Mouse (Mus musculus) neural tube, embryonic 12.5 days (tissue): ENCODE results near the gene Crtc1. TPM values are rescaled to one million over a fixed set of nuclear protein-coding genes. Genes with fewer than 3 reads are reported as not detected.
A peak's percentile ranks its signal among the peaks of the same experiment; 100 is the strongest.

Experiments
- ATAC-seq: fragments of 200-750 bp; cut with Nextera tagmentation; 2 replicates; pipeline ENCODE4 v1.8.0; 2017; ENCODE audit warnings: low read depth, mild to moderate bottlenecking, moderate TSS enrichment, moderate library complexity; ENCODE audit not compliant: low FRiP score
- H3K27ac ChIP-seq: fragments of 300-500 bp; sonication (generic); 2 replicates; pipeline ENCODE4 v1.5.1; 2016
- H3K27me3 ChIP-seq: fragments of 300-500 bp; sonication (generic); replicated peaks from 2 replicates; pipeline ENCODE4 v1.6.1; 2016; ENCODE audit warnings: mild to moderate bottlenecking
- H3K36me3 ChIP-seq: fragments of 300-500 bp; sonication (generic); 2 replicates; pipeline ENCODE4 v1.6.1; 2016; ENCODE audit warnings: mild to moderate bottlenecking
- H3K4me1 ChIP-seq: fragments of 300-500 bp; sonication (generic); 2 replicates; pipeline ENCODE4 v1.6.1; 2016
- H3K4me2 ChIP-seq: fragments of 300-500 bp; sonication (generic); replicated peaks from 2 replicates; pipeline ENCODE4 v1.6.1; 2016; ENCODE audit warnings: mild to moderate bottlenecking
- H3K4me3 ChIP-seq: fragments of 300-500 bp; sonication (generic); 2 replicates; pipeline ENCODE4 v1.5.1; 2016
- H3K9ac ChIP-seq: fragments of 300-500 bp; sonication (generic); 2 replicates; pipeline ENCODE4 v1.6.1; 2016; ENCODE audit warnings: mild to moderate bottlenecking
- H3K9me3 ChIP-seq: fragments of 300-500 bp; sonication (generic); 2 replicates; pipeline ENCODE4 v1.6.1; 2016; ENCODE audit warnings: mild to moderate bottlenecking
- WGBS: fragments of 180-500 bp; shearing (Covaris S2); methylation state at CpG from one replicate; pipeline ENCODE4 v1.1.7; 2016; 5-methylcytosine and 5-hydroxymethylcytosine counted together
- polyA plus RNA-seq: library from polyadenylated mRNA; unstranded; fragments of >200 nt; fragmentation: Nextera tagmentation; extraction: Ambion mirVana; gene quantifications from 2 replicates; pipeline ENCODE4 v1.2.1, GENCODE M21; 2016

Gene Crtc1
- 22.3 and 24.6 TPM in 2 replicates for polyA plus RNA-seq

GRCm38 (mm10) chr8:70439055-70439847 lies at the start of gene Crtc1:
Crtc1 (minus strand) TSS chr8:70439579.
- under 1% methylated on average over 70 of the region's 70 CpGs for WGBS
- Histone ChIP-seq H3K27ac (peak within 1 kb of the TSS; percentile 38; the same call in 1 of the 2 replicates), H3K27me3 (no peaks in the 10 kb centered on the region), H3K4me2 (peak within 1 kb of the TSS; percentile 84), H3K9ac (peak within 1 kb of the TSS; percentile 71), H3K4me3 (peak within 1 kb of the TSS; percentile 67), H3K36me3 (no peaks in the 10 kb centered on the region), H3K9me3 (no peaks in the 10 kb centered on the region), H3K4me1 (peaks cover 15% of the 10 kb centered on the region)
- ATAC-seq = peak; percentile 97

DNA sequence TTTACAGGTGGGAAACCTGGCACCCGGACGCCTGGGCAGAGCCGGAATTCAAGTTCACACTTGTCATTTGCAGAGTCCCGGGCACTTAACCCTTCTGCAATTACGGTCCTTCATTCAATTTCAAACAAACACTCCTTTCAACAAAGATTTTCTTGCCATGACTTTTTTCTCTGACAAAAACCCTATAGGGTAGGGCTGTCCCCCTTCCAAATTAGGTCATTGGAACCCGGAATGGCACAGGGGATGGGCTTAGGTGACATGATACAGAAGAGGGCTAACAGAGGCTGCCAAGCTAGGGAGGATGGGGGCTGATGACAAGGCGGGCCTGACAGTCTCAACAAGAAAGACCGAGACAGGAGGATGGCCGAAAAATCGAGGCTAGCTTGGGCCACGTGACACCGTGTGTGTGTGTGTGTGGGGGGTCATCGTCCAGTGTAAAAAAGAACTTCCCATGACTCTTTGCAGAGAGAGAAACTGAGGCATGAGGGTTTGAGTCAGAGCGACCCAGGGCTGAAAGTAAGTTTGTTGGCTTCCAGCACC lies 49.6 kb upstream of the Crtc1 start:
- WGBS = 1% methylated on average over 14 of the region's 14 CpGs
- Histone ChIP-seq H3K9ac (no peak overlapping the region), H3K36me3 (no peaks in the 10 kb centered on the region), H3K4me2 (peak overlapping the region; percentile 66), H3K27me3 (peaks cover 100% of the 10 kb centered on the region), H3K9me3 (no peaks in the 10 kb centered on the region), H3K4me3 (peak overlapping the region; percentile 27), H3K4me1 (peaks cover 46% of the 10 kb centered on the region), H3K27ac (no peak overlapping the region)
- ATAC-seq = no peak

- H3K9ac ChIP-seq = peak overlapping the region; percentile 1; the same call in 1 of the 2 replicates
- H3K9me3 ChIP-seq = no peaks in the 10 kb centered on the region
- peaks cover 98% of the 10 kb centered on the region for H3K27me3 ChIP-seq
- H3K36me3 ChIP-seq = no peaks in the 10 kb centered on the region
- peaks cover 37% of the 10 kb centered on the region for H3K4me1 ChIP-seq
- WGBS = 3% methylated on average over 55 of the region's 55 CpGs
- ATAC-seq = peak; percentile 2; the same call in 1 of the 2 replicates
- peak overlapping the region; percentile 66 for H3K4me2 ChIP-seq
- no peak overlapping the region for H3K27ac ChIP-seq
- H3K4me3 ChIP-seq = peak overlapping the region; percentile 27
These were observed 48.8 kb upstream of the Crtc1 start for GRCm38 (mm10) chr8:70487993-70488796.

DNA sequence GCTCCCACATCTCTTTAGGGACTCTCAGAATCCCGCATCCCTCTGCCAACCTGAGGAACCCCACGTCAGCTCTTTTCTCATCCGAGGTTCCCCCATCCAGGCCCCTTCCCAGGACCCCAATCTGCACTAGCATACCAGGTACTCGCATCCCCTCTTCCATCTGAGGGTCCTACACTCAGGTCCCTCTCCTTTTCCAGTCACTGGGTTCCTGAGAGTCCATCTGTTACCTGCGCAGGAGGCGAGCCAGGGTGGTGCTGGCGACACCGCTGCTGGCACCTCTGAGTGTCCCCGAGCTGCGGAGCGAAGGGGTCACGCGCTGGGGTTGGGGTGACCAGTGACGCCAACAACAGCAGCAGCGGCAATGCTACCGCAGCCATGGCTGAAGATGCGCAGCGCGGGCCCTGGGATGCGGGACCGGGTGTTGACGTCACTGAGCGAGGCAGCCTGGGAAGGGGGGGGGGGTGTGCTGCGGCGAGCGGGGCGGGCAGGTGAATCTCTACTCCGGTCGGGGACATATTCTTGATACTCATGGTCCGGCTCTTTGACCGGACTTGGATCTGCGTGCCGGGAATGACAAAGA lies 47.7 kb upstream of the Crtc1 start, which contains the start of gene Tmem59l:
TSS of gene Tmem59l (minus strand) at position 418 of the 580 bp plus-strand sequence.
- Histone ChIP-seq H3K4me2 (peak within 1 kb of the TSS; percentile 66), H3K27ac (no peak within 1 kb of the TSS), H3K9me3 (no peaks in the 10 kb centered on the region), H3K36me3 (no peaks in the 10 kb centered on the region), H3K4me3 (peak within 1 kb of the TSS; percentile 47), H3K27me3 (peaks cover 91% of the 10 kb centered on the region), H3K4me1 (peaks cover 27% of the 10 kb centered on the region), H3K9ac (peak within 1 kb of the TSS; percentile 66)
- ATAC-seq = peak; percentile 52
- 4% methylated on average over 33 of the region's 33 CpGs for WGBS

DNA sequence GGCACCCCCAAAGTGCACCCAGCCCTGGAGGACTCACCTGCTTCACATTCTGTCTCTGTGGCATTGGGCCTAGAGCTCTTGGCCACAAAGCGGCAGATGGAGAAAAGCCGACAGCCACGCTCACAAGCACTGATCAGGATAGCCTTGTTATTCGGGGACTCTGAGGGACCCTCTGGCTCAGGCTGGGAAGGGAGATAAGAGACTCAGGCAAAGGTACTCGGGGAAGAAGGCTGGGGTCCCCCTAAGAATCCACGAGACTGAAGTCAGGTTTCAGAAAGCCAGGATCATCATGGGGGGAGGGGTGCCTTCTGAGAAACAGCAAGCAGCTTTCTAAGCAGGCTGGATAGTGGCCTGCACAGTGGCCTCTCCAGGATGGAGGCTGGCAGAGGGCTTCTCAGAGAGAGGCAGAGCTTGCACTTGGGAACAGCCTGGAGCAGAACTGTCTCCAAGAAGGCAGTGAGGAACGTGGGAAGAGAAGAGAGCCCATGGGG lies 46.9 kb upstream of the Crtc1 start:
- Histone ChIP-seq H3K4me2 (peak overlapping the region; percentile 66), H3K36me3 (no peaks in the 10 kb centered on the region), H3K9ac (peak overlapping the region; percentile 66; the same call in 1 of the 2 replicates), H3K4me3 (0 out of 2 replicates have a peak overlapping the region, but pooled peaks have one; percentile 5), H3K27me3 (peaks cover 83% of the 10 kb centered on the region), H3K9me3 (no peaks in the 10 kb centered on the region), H3K4me1 (peaks cover 24% of the 10 kb centered on the region), H3K27ac (no peak overlapping the region)
- ATAC-seq = no peak
- 61% methylated on average over 7 of the region's 7 CpGs for WGBS

DNA sequence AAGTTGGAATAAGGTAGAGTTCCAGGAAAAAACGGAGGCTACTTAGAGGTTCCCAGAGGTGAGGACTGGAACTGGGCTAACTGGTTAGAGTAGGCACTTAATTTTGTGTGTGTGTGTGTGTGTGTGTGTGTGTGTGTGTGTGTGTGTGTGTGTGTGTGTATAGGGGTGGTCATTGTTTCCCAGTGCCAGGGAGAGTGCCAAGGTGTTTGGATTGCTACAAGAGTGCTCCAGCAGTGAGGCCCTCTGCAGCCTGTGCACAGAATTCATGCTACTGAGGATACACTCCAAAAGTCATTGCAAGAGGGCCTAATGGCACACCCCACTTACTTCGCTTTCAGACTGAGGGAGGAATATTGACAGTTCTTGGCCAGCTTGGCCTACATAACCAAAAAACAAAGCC lies 43.6 kb upstream of the Crtc1 start:
- no peak for ATAC-seq
- no peak overlapping the region for H3K27ac ChIP-seq
- H3K27me3 ChIP-seq = peaks cover 51% of the 10 kb centered on the region
- H3K4me2 ChIP-seq = no peak overlapping the region
- H3K4me1 ChIP-seq = peaks cover 7% of the 10 kb centered on the region; the same call in 1 of the 2 replicates
- H3K9me3 ChIP-seq = no peaks in the 10 kb centered on the region
- H3K36me3 ChIP-seq = no peaks in the 10 kb centered on the region
- WGBS = 61% methylated on average over 2 of the region's 2 CpGs
- H3K4me3 ChIP-seq = no peak overlapping the region
- no peak overlapping the region for H3K9ac ChIP-seq

DNA sequence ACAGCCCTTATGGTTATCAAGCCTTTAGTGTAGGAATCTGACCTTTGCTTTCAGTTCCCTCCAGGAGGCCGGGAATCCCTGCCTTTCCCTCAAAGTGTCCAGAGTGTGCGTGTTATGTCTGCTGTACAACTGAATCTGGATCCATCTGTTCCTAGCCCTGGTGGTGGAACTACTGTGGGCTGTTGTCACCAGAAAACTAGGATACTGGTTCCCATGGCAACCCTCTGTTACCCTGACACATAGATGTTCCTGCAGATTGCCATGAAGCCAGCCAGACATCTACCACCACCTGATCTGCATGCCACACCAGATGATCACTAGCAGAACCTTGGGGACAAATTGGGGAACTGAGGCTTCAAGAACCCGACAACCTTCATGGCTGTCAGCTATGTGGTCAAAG lies 42.5 kb upstream of the Crtc1 start:
- Histone ChIP-seq H3K9me3 (no peaks in the 10 kb centered on the region), H3K27ac (no peak overlapping the region), H3K4me3 (no peak overlapping the region), H3K27me3 (peaks cover 40% of the 10 kb centered on the region), H3K9ac (no peak overlapping the region), H3K36me3 (no peaks in the 10 kb centered on the region), H3K4me1 (peaks cover 4% of the 10 kb centered on the region), H3K4me2 (no peak overlapping the region)
- 70% methylated on average over 3 of the region's 3 CpGs for WGBS
- no peak for ATAC-seq

DNA sequence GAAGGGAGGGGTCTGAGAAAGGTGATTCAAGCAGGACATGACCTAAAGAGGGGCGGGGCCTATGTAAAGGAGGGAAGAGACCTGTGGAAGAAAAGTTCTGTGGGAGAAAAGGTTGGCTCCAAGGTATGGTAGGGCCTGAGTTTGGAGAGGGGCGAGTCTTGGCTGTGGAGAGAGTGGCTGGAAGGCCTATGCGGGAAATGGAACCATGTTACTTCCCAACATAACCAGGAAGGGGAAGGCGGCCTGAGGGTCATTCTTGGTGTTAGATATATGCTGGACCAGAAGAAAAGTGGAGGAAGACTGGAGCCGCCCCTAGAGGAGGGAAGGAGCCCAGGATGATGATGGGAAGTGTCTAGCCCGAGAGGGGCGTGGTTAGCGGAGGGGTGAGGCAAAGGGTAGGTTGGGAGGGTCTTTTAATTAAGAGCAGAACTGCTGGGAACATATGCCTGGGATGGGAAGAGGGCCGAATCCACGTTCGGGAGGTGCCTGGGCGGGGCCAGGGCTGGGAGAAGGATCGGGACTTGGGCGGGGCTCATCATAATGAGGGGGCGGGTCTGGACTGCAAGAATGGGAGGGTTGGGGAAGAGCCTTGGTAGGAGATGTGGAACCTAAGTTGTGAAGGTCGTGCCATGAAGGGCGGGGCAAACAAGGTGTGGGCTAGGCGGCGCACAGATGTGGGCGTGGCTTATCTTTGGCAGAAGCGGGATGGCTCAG lies 38.0 kb upstream of the Crtc1 start:
- Histone ChIP-seq H3K9ac (peak overlapping the region; percentile 84; the same call in 1 of the 2 replicates), H3K4me3 (peak overlapping the region; percentile 68), H3K9me3 (no peaks in the 10 kb centered on the region), H3K36me3 (no peaks in the 10 kb centered on the region), H3K4me1 (peaks cover 10% of the 10 kb centered on the region), H3K27ac (no peak overlapping the region), H3K4me2 (peak overlapping the region; percentile 88), H3K27me3 (no peaks in the 10 kb centered on the region; the same call in 1 of the 2 replicates)
- peak; percentile 51; the same call in 1 of the 2 replicates for ATAC-seq
- under 1% methylated on average over 21 of the region's 21 CpGs for WGBS

- no peaks in the 10 kb centered on the region; the same call in 1 of the 2 replicates for H3K27me3 ChIP-seq
- no peaks in the 10 kb centered on the region for H3K9me3 ChIP-seq
- H3K36me3 ChIP-seq = no peaks in the 10 kb centered on the region
- H3K4me1 ChIP-seq = peaks cover 10% of the 10 kb centered on the region
- peak; percentile 86 for ATAC-seq
- H3K9ac ChIP-seq = peak within 1 kb of the TSS; percentile 84
- WGBS = under 1% methylated on average over 53 of the region's 53 CpGs
- H3K27ac ChIP-seq = no peak within 1 kb of the TSS
- peak within 1 kb of the TSS; percentile 88 for H3K4me2 ChIP-seq
- peak within 1 kb of the TSS; percentile 68 for H3K4me3 ChIP-seq
These were observed 37.2 kb upstream of the Crtc1 start, which contains the start of gene Klhl26 for GRCm38 (mm10) chr8:70476333-70477268. Klhl26 (minus strand) TSS chr8:70476968.

DNA sequence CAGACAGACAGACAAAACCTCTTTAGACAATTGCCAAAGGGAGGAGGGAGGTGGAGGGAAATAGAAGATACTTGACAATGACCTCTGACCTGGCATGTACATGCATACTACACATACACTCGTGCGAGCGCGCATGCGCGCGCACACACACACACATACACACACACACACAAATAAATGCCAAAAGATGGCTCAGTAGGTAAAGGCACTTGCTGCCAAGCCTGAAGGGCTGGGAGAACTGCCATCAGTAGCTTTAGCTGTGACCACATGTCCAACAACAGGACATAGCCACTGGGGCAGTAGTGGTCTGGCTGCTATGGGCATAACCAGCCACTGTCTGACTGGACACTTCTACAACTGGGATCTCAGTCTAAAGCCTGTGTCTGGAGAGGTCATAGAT lies 32.5 kb upstream of the Crtc1 start:
- no peaks in the 10 kb centered on the region for H3K9me3 ChIP-seq

More for the DNA sequence above, 32.5 kb upstream of the Crtc1 start:
- Histone ChIP-seq H3K4me2 (no peak overlapping the region), H3K9ac (no peak overlapping the region), H3K4me1 (peaks cover 6% of the 10 kb centered on the region), H3K27ac (no peak overlapping the region), H3K27me3 (no peaks in the 10 kb centered on the region), H3K36me3 (no peaks in the 10 kb centered on the region), H3K4me3 (no peak overlapping the region)
- ATAC-seq = no peak
- WGBS = 98% methylated on average over 7 of the region's 7 CpGs
